Mouse (Mus musculus) cerebellum, adult 11-12 months (tissue): Measurements from ENCODE around the gene Psd.

Experiments
- DNase-seq: peaks from one replicate; pipeline ENCODE4 v3.0.0; 2022

The Psd gene

GRCm38 (mm10) chr19:46338331-46338936 lies 11.5 kb upstream of the Psd start, which contains the start of gene Cuedc2:
Gene Cuedc2, minus strand, starts transcription at chr19:46338702.
- peak; percentile 97 for DNase-seq

DNA sequence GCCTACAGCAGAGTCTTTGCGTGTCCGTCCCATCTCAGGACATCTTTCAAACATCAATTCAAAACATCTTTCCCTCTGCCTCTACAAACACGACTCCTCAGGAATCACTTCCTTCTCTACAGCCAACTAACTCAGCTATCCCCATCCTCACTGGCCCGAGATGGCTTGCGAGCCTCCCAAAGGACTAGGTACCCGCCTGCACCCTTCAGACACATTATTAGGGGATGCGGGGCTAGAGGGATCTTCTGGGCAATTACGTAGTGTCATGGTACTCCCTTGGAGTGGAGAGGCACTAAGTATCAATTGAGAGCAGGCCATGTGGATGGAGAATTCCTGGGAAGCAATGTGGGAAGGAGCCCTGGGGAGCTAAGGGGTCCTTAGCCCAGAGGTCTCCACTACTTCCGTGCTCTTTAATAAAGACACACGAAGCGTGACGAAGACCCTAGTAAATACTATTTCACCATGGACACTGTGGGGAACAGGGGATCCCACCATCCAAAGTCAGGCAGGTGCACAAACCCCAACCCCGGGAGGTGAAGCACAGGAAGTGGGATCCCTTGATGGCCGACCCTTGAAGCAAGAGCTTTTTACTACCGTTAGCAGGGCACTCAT lies 10.9 kb upstream of the Psd start:
- DNase-seq: no peak

- peak; percentile 82 for DNase-seq
Measured at GRCm38 (mm10) chr19:46333906-46334305, 7.0 kb upstream of the Psd start.

DNA sequence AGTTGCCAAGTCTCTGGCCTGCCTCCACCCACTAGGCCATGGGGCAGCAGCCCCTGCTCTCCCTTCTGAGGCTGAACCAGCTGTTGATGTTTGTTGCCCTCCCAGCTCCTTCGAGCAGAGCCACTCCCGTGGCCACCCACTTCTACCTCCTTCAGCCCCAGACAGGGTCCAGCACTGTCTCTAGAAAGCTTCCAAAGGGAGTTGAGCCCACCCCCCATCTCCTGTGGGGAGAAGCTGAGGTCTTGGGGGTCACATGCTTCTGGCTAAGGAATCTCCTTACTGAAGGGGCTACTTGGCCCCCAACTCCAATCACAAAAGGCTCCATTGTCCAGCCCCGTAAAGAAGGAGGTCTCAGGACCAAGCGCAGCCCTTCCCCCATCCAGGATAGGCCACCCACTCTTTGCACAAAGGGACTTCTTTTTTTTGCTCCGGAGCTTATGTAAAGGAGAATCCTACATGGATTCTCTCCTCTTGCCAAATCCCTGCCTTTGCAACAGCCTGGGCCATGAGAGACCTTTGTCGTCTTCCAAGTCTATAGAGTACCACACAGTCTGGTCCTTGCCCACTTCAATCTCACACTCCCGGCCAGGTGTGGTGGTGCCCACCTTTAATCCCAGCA lies 5.9 kb upstream of the Psd start:
- peak; percentile 60 for DNase-seq

DNA sequence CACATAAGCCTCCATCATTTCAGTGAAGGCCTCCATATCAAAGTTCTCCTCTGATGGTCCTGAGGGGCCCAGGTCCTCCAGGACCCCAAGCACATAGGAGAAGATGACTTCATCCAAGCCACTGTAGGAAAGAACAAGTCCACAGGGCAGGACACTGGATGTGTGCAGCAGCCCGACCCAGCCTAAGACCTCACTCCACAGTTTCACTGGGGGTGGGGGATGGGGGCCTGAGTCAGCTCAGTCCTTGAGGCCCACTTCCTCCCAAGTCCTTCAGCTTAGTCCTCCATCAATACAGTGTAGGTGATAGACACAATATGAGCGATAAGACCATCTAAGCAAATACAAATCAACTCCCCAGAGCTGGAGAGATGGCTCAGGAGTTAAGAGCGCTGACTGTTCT lies 5.0 kb upstream of the Psd start:
- peak; percentile 51 for DNase-seq

GRCm38 (mm10) chr19:46331326-46331725 lies 4.4 kb upstream of the Psd start:
- peak; percentile 61 for DNase-seq

- no peak for DNase-seq
Measured at GRCm38 (mm10) chr19:46330696-46331095, 3.7 kb upstream of the Psd start.

- DNase-seq: peak; percentile 87
Measured at GRCm38 (mm10) chr19:46329951-46330350, 3.0 kb upstream of the Psd start.

- no peak for DNase-seq
Measured at GRCm38 (mm10) chr19:46329031-46329641, 2.2 kb upstream of the Psd start.

DNA sequence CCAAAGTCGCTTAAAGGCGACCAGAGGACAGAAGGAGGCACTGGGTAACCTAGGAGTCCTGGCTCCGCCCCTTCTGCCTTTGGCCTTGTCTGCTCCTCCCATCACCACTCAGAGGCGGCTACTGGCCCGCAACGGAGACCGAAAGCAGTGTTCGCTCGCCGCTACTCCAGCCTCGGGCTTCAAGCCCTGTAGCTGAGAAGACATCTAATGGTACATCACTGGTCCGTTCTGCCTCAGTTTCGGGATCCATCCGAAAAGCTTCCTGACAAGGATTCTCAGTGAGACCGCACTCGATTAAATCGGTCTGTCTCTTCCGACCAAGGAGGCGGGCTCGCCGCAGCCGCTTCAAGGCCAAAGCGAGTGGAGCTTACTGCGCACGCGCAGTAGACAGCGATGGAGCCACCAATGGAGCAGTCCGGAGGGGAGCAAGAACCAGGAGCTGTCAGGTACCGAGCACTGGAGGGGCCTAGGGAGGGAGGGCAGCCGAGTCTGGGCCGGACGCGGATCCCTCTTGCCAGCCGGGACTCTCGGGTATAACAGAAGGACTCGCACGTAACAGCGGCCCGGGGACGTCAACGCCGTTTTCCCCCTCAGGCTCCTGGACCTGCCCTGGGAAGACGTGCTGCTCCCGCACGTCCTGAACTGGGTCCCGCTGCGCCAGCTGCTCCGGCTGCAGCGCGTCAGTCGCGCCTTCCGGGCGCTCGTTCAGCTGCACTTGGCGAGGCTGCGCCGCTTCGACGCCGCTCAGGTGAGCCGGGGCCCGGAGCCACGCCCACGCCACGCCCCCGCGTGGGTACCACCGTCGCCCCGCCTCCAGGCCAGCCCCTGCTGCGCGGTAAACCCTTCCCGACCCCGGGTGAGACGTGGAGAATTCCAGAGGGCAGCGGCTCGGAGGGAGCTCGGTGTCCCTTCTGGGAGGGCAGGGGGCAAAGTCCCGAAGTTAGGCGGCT lies 1.4 kb upstream of the Psd start, which contains the start of gene Fbxl15:
Gene Fbxl15, plus strand, starts transcription at position 104 of the 950 bp plus-strand sequence.
- DNase-seq: peak; percentile 97

DNA sequence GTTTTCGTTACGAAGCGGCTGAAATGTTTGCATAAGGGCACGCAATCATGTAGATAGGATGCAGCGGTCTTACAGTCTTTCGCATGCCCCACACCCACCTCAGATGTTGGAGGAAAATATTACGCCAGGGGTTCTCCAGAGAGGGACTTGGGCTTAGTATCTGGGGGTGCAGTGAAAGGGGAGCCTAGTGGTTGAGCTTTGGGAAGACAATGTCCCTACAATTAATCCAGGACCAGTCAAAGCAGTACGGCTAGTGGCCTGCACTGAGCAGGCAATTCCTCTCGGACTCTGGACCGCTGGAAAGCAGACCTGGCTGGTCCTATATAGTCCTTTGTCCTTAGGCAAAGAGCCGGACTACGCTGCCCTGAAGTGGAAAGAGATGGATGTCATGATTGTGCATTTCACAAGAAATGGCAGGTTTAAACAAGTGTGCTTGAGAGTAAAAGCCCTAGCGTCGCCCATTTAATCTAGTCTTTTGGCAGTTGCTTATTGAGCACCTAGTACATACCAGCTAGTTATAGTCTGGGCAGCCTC lies 642 bp upstream of the Psd start:
- no peak for DNase-seq

DNA sequence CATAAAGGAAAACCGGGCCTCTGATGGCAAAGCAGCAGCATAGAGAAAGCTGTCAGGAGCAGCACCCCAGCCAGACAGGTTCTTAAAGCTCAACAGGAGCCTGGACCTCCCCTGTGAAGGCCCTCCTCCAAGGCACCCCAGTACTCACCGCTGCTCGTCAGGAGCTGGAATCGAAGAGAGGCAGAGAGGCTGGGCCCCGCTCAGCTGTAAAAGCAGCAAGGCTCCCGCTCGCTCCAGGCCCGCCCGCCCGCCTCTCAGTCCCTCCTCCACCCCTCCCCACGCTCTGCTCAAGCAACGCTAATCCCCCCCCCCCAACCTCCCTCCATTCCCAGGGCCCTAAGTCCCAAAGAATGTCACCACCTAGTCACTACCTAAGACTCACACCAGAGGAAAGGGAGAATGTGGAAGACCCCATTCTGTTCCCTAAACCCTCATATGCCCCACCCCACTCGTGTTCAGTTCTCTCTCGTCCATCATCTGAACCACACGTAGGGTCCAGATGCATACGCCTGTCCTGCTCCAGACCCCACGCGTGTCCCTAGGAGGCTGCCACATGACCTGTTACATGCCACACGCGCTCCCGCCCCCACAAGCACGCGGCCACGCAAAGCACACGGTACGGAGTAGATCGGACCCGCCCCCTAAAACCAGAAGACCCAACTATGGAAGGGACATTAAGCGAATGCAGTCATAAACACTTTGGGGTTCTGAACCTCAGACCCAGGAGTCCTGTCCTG lies 769 bp downstream of the Psd start:
- peak; percentile 82 for DNase-seq

DNA sequence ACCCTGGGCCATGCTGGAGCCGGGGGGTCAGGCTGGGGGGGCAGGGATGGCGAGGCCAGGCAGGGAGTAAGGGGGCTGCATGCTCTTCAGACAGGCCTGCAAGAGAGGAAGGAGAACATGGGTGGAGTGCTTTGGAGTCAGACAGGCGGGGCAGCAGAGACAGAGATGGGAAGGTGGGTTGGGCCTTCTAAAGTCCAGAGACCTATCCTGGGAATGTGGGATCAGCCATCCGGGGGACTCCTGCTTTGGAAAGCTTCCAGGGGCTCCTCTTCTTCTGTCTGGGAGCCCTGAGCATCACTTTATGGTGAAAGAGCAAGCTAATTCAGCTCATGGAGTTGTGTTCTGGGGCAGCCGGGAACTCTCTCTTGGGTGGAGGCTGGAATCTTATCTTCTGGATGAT lies 2.0 kb downstream of the Psd start:
- no peak for DNase-seq

DNA sequence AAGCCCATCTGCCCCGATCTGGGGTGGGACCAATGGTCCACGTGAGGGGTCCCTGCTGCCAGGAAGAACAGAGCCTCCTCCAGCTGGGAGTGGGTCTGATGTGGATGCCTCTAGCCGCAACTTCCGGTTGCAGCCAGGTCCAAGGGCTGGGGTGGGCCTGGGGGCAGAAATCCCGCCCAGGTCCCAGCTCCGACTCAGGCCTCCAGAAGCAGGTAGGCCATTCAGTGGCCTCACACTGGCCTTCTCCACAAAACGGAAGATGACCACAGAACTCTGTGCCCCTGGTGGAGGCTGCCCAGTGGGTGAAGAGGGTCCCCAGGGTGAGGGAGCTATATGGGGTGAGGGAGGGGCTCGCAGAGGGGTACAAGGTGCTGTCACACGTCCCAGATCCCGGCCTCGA lies 2.6 kb downstream of the Psd start:
- peak; percentile 62 for DNase-seq

DNA sequence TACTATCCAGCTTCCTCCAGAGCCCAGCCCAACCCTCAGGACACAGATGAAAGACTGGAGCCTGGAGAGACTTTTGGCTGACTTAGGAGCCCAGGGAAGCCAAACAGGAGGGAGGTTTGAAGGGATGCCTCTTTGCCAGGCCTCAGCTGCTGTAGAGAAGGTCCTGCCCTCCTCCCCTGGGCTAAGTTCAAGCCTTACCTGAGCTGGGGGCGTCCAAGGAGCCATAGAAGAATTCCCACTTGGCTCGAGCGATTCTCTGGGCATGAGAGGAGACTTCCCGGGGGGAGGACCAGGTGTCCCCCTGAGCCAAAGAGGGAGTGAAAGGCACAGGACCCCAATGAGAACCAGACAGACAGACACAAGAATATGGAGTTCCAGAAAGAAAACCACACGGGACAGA lies 3.2 kb downstream of the Psd start:
- DNase-seq: peak; percentile 56

GRCm38 (mm10) chr19:46322996-46323572 lies 3.9 kb downstream of the Psd start:
- DNase-seq: peak; percentile 75

DNA sequence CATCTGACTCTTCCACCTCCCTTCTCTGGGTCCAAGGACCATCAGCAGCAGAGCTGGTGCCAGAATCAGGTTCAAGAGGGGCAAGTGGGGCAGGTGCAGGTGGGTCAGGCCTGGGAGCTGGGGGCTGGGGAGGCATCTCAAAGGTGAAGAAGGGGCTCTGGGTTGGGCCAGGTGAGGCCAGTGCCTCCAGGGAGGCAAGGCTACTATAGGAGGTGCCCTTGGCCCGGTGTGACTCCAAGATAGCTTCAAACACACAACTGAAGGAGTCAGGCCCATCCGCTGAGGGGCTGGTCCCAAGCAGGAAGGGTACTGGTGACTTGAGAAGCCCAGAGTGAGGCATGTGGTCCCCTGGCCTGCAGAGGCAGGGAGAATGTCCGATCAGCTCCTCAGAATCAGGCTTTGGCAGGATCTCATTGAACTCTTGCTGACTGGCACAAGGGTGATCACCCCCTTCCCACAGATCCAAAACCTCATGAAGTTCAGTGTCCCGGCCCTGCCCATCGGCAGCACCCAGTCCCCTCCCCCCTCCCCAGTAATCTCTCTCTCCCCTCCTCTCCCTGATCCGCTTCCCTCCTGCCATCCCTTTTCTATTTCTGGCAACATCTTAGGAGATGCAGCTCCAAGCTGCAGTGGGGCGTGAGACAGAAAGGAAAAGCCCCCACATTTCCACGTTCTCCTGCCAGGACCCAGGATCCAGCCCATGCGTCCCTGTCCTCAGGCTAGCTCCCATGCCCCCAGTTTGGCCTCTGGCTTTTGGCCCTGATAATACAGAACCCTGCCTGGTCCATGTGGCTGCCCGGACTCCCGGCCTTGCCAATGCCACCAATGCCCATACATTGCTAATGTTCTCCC lies 4.6 kb downstream of the Psd start:
- peak; percentile 76 for DNase-seq

- DNase-seq: peak; percentile 88
Measured at GRCm38 (mm10) chr19:46321101-46321943, 5.6 kb downstream of the Psd start.

DNA sequence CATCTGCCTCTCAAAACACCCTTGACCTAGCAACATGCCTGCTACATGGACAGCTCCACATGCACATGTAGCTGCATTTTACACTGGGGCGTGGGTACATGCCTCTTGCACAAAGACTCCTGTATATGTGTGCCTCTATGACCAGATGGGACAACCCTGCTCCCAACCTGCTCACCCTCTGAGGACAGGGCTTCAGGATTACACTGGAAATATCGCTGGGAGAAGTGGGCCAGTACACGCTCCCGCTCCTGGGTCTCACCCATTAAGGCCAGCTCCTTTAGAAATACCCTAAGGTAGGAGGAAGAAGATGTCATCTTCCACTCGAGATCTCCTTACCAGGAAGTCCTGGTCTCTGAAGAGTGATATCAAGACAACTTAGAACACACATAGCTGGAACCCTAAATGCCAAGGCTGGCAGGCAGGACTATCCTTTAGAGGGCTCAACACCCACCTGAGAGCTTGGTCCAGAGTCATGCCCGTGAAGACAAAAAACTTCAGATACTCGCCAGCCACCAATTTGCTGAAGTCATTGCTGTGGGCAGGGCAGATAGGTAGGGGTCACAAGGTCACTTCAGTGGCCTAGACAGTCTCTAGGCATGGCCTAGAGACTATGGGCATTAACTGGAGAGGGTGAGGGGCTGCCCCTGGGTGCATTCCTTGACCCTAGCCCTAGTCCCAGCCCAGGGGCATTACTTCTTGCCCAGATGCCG lies 6.7 kb downstream of the Psd start:
- DNase-seq: peak; percentile 41
